Mouse (Mus musculus) left cerebral cortex, adult 11 months (tissue): Measurements from ENCODE around the gene 4933427D14Rik.
"Not testable (repeated sequence)": the region's sequence is repeated elsewhere in the genome, so short reads cannot be mapped to it uniquely, and the experiment has no call there.

Experiments
- DNase-seq: peaks from one replicate; pipeline ENCODE4 v3.0.0; 2022; ENCODE audit warnings: low spot score

4933427D14Rik gene

DNA sequence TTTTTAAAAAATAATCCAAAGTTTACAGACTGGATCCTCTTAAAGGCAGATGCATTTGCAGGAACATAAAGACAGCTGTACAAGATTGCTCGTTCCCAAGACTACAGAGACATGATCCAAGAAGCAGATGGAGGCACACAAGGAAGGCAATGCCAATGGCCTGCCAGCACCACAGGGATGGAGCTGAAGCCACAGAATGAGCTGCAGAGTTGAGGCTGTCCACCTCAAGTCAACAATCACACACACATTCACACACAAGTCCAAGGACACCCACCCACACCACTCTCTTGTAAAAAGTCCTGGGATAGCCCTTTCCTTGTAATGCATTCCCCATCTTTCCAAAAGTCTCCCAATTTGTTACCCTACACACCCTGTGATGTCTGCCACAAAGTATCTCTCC is 3.8 kb downstream of the 4933427D14Rik start:
- DNase-seq: no peak

GRCm38 (mm10) chr11:72196506-72196905 is 10.8 kb downstream of the 4933427D14Rik start:
- DNase-seq: no peak

DNA sequence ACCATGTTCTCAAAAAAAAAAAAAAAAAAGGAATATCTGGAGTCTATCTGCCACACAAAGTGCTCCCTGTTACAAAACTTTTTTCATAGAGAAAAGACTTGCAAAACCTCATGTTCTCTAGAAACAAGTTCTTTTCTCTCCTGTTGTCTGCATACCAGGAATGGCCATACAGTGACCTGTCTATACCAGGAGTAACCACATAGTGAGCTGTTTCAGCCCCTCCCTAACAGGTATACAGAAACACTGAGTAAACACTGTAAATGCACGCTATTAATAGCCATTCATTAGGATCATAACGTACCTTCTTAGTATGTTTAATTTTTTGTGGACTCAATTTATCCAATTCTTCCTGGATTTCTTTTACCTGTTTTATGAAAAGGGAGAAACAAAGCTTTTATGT is 13.0 kb downstream of the 4933427D14Rik start:
- no peak for DNase-seq

- no peak for DNase-seq
Observed at GRCm38 (mm10) chr11:72190857-72191256, 16.4 kb downstream of the 4933427D14Rik start.

GRCm38 (mm10) chr11:72184252-72184651 is 23.0 kb downstream of the 4933427D14Rik start:
- DNase-seq: no peak

- no peak for DNase-seq
Observed at GRCm38 (mm10) chr11:72181136-72181535, 26.1 kb downstream of the 4933427D14Rik start.

GRCm38 (mm10) chr11:72180556-72180955 is 26.7 kb downstream of the 4933427D14Rik start:
- DNase-seq: no peak

GRCm38 (mm10) chr11:72176553-72176952 is 30.7 kb downstream of the 4933427D14Rik start:
- no peak for DNase-seq

DNA sequence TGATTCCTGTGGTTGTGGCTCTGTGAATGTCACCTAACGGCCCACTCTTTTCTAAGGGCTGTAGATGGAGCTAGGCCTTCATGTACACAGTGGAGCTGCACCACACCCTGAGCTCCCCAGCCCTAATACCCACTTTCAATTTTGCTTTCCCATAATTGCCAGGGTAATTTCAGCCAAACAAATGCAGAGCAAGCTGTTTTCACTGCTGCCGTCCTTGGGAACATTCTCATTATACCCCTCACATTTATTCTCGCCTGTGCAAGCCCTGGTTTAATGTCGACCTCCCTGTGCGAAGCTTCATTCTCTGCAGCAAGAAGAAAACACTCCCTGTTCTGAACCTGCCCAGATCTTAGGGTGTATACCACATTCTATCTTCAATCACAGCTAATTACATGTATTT is 31.3 kb downstream of the 4933427D14Rik start:
- DNase-seq: no peak

DNA sequence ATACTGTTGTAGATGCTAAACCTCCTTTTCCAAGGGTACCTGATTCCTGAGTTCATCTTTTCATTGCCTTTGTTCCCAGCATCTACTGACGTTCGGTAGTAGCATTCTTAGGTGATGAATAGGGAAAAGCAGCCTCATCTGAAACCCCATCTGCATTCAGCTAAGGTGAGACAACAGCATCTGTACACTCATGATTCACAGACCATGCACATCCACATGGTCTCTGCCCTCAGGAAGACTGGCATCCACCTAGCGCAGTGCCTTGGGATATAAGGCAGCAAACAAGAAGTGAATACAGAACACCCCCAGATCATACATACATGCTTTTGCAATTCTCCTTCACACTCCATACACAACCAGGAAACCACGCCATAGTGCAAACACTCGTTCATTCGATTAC is 32.5 kb downstream of the 4933427D14Rik start:
- DNase-seq: no peak

DNA sequence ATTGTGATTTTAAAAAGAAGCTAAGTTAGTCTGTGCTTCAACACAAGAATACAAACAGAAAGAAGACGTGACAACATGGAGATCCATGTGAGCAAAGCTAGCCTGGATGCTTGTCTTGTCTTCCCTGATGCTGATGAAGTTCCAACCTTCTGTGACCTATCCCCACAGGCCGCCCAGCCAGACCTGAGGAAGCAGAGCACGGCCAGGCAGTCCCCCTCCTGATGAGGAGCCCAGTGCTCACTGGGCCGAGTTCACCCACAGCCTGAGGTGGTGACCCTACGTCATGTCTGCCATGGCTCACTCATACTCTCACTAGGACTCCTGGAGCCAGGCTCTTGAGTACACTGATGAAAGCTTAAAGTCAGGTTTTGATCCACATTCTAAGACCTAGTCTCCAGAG is 33.8 kb downstream of the 4933427D14Rik start:
- DNase-seq: no peak

- DNase-seq: not testable (repeated sequence)
Observed at GRCm38 (mm10) chr11:72171906-72172305, 35.4 kb downstream of the 4933427D14Rik start.

DNA sequence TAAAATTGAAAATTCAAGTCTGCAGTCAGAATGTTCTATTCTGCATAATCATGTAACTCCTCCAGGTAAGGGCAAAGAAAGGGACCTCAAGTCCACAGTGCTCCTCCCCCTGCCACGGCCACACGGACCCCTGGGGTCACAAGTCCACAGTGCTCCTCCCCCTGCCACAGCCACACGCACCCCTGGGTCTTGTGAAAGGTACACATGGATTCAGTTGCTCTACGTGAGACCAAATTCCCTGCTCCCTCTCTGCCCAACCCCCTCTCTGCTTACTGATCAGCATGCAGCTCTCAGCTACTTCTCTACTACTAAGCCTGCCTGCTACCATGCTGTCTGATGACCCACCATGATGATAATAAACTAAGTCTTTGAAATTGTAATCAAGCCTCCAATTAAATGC is 37.4 kb downstream of the 4933427D14Rik start:
- no peak for DNase-seq

DNA sequence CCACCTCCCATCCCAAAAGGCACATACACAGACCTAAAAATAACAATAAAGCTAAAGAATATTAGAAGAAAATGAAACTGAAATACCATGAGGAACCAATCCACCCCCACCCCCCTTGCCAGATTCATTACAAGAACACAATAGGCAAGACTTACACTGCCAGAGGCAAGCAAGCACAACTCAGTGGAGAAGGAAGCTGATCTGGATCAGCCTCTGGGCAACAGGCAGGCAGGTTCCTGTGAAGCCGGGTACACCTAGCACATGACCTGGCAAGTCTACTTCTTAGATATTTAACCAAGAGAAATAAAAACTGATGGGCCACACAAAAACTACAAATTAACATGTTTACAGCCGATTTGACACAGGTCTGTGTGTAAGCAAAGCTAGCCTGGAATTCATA is 44.1 kb downstream of the 4933427D14Rik start:
- DNase-seq: no peak

DNA sequence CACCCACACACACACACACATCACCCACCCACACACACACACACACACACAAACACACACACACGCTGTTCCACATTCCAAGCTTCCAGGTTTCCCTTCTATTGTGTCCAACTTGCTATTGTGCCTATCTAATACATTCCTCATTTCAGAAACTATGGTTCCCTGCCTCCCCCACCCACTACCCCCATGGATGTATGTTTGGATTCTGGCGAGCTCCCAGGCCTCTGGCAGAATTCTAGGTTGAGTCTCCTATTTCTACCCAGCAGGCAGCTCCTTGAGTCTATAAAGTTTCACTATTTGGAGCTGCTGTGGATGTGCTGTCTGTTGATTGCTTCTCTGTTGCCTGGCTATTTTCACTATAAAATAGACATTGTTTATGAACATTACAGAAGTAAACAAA is 50.6 kb downstream of the 4933427D14Rik start:
- no peak for DNase-seq

DNA sequence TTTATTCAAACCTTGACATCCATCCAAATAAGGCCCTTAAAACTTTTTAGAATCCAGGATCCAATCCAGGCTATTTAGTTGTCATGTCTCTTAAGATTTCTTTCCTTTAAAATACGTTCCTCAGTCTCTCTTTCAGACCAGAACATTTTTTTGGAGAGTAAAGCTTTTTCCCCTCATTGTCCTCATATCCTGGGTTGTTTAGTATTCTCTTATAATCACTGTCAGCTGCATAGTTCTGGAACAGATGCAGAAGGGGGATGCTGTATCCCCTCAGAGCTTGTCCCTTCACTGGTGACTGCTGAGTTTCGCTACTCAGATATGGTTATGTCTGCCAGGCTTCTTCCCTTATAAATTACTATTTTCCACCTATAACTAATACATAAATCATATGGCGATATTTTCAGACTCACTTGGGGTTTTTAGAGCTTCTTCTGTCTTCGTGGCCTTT is 51.3 kb downstream of the 4933427D14Rik start:
- no peak for DNase-seq

DNA sequence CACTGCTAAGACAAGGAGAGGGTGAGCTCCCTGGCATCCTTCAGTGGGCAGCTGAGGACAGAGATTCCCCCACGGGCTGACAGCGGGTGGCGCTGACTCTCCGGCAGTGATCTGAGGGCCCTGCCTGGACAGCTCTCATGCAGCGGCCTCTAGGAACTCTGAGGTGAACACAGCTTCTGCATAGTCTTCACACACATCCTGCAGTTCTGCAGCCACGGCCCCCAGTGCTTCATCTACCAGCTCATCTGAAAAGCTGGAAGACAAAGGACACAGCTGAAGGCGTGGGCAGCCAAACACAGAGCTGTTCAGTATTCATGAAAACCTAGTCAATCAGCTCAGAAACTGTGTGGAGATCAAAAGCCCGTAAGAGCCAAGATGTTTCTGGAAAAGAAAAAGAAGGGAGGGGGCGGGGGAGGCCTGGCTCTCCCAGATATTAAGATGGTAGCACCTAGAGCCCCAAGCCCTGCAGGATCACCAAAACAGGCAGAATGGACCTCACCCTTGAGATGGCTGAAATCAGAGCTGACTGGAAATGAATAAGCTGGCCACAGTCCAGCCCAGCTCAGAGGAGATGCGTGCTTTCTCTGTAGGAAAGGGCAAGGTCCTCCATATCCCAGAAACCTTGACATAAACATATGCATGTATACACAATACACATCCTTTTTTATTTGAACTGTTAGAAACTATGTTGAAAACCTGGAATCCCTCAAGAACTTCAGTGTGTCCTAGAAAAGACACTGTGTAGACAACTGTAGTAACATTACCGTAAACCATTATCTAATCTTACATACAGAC is 51.9 kb downstream of the 4933427D14Rik start:
- DNase-seq: no peak

- no peak for DNase-seq
Observed at GRCm38 (mm10) chr11:72153122-72153862, 54.0 kb downstream of the 4933427D14Rik start.

DNA sequence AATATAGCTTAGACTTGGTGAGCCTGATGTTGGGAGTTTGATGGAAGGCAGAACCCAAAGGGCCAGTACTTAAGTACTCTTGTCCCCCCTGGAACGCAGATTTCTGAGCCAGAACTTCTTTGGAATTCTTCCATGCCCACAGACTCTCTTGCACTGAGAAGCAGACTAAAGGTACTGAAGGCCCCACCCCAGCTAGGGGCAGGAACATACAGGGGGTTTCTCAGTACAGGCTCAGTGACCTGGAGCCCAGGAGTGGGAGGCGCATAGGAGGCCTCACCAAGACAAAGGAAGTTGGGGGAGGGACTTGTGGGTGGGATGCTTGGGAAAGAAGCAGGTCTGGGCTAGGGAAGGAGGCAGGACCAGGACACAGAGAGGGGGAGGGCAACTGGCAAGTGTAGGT is 56.1 kb downstream of the 4933427D14Rik start:
- no peak for DNase-seq

- DNase-seq: no peak
Observed at GRCm38 (mm10) chr11:72147910-72148309, 59.3 kb downstream of the 4933427D14Rik start.

GRCm38 (mm10) chr11:72145877-72146248 is 61.4 kb downstream of the 4933427D14Rik start:
- DNase-seq: no peak

DNA sequence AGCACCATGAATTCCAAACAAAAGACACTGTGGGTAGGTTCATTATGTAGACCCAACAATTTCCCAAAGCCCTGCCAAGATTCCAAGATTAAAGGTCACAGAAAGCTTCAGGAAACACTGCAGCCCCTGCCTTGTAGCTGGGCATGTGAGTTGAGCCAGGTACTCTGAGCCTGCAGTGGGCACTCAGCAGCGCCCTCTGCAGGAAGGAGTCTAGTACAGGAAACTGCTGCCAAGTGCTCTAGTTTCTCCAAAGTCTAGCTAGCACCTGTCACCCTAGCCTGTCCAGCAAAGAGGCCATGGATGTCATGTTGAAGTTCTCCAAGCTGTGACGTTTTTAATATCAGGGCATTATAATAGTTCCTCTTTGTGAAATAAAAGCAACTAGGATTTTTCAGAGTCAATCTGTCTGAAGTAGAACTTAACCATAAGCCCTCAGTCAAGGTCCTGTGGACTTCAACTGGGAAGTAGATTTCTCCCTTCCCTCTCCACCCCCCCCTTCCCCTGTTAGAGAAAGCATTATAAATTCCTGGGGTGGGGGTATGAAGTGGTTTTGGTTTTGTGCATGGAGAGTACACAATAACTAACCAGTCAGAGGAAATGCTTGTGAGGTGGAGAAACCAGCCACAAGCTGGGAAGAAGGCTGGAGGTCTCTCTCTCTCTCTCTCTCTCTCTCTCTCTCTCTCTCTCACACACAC is 61.9 kb downstream of the 4933427D14Rik start:
- no peak for DNase-seq

- no peak for DNase-seq
Observed at GRCm38 (mm10) chr11:72142889-72143288, 64.4 kb downstream of the 4933427D14Rik start.
